Mouse (Mus musculus) MEL (cell line): ENCODE data around the gene Dhcr24. TPM values are rescaled to one million over a fixed set of nuclear protein-coding genes. Genes with fewer than 3 reads are reported as not detected.

ENCODE experiments used
- DNase-seq: peaks from one replicate; pipeline ENCODE4 v3.0.0; 2011; ENCODE audit warnings: low read depth, low spot score
- H3K27ac ChIP-seq: 2 replicates; pipeline ENCODE4 v1.5.1; 2012; ENCODE audit warnings: low read depth, mild to moderate bottlenecking, control low read depth, low read length, moderate library complexity; ENCODE audit not compliant: control insufficient read depth
- H3K27me3 ChIP-seq, 2 experiments: fragments of 150-350 bp in 1 of 2; sonication (generic) in 1 of 2; 2 replicates each; pipeline ENCODE4 v1.6.1; 2012; ENCODE audit warnings: low read length in 2 of 2, mild to moderate bottlenecking in 2 of 2, improper control_type of control experiment in 1 of 2, moderate library complexity in 1 of 2; ENCODE audit not compliant: insufficient read depth in 2 of 2, control insufficient read depth in 1 of 2
- H3K36me3 ChIP-seq, 2 experiments: 2 replicates each; pipeline ENCODE4 v1.6.1; 2012 to 2014; ENCODE audit warnings: low read length in 2 of 2, improper control_type of control experiment in 1 of 2, inconsistent platforms in 1 of 2, mild to moderate bottlenecking in 1 of 2; ENCODE audit not compliant: insufficient read depth in 2 of 2, control insufficient read depth in 1 of 2
- H3K4me1 ChIP-seq, 2 experiments: fragments of 150-350 bp in 1 of 2; sonication (generic) in 1 of 2; 2 replicates each; pipeline ENCODE4 v1.6.1; 2012; ENCODE audit warnings: low read length in 2 of 2, improper control_type of control experiment in 1 of 2, mild to moderate bottlenecking in 1 of 2; ENCODE audit not compliant: insufficient read depth in 2 of 2, control insufficient read depth in 1 of 2
- H3K4me3 ChIP-seq, 2 experiments: fragments of 150-350 bp in 1 of 2; sonication (generic) in 1 of 2; 2 replicates each; pipeline ENCODE4 v1.5.1; 2012; ENCODE audit warnings: low read depth in 2 of 2, low read length in 2 of 2, mild to moderate bottlenecking in 2 of 2, moderate library complexity in 2 of 2, control low read depth in 1 of 2, improper control_type of control experiment in 1 of 2; ENCODE audit not compliant: control insufficient read depth in 1 of 2, insufficient read depth in 1 of 2
- H3K79me2 ChIP-seq: 2 replicates; pipeline ENCODE4 v1.6.1; 2012; ENCODE audit warnings: mild to moderate bottlenecking, low read length, moderate library complexity; ENCODE audit not compliant: control insufficient read depth, poor library complexity, insufficient read depth
- H3K9ac ChIP-seq: 2 replicates; pipeline ENCODE4 v1.6.1; 2012; ENCODE audit warnings: low read depth, mild to moderate bottlenecking, control low read depth, low read length, moderate library complexity; ENCODE audit not compliant: control insufficient read depth, poor library complexity, severe bottlenecking
- H3K9me3 ChIP-seq: fragments of 150-350 bp; sonication (generic); replicated peaks from 2 replicates; pipeline ENCODE4 v1.6.1; 2012; ENCODE audit warnings: mild to moderate bottlenecking, low read length, improper control_type of control experiment, moderate library complexity; ENCODE audit not compliant: insufficient read depth
- CHD1 ChIP-seq: IDR thresholded peaks from 2 replicates; pipeline ENCODE4 v1.6.1; 2012; ENCODE audit warnings: low read depth, mild to moderate bottlenecking, inconsistent platforms, low read length, improper control_type of control experiment
- CHD2 ChIP-seq: IDR thresholded peaks from 2 replicates; pipeline ENCODE4 v1.6.1; 2011; ENCODE audit warnings: low read length, improper control_type of control experiment
- CTCF ChIP-seq, 3 experiments: IDR thresholded peaks in 2 of 3; conservative IDR thresholded peaks in 1 of 3; 2 replicates each; pipeline ENCODE4 v1.5.1; 2011 to 2012; ENCODE audit warnings: low read length in 3 of 3, low read depth in 2 of 3, mild to moderate bottlenecking in 2 of 3, improper control_type of control experiment in 1 of 3, inconsistent platforms in 1 of 3, mixed read lengths in 1 of 3, moderate library complexity in 1 of 3; ENCODE audit not compliant: control insufficient read depth in 1 of 3, insufficient read depth in 1 of 3, poor library complexity in 1 of 3, severe bottlenecking in 1 of 3
- ELF1 ChIP-seq: IDR thresholded peaks from 2 replicates; pipeline ENCODE4 v1.6.1; 2014; ENCODE audit warnings: low read depth, mild to moderate bottlenecking, inconsistent platforms, low read length, improper control_type of control experiment, moderate library complexity
- EP300 ChIP-seq, 2 experiments: IDR thresholded peaks; 2 replicates each; pipeline ENCODE4 v1.6.1; 2011; ENCODE audit warnings: improper control_type of control experiment in 2 of 2, low read length in 2 of 2, low read depth in 1 of 2, mild to moderate bottlenecking in 1 of 2
- GATA1 ChIP-seq: IDR thresholded peaks from 2 replicates; pipeline ENCODE4 v1.6.1; 2011; ENCODE audit warnings: low read depth, low read length, improper control_type of control experiment
- HCFC1 ChIP-seq: IDR thresholded peaks from 2 replicates; pipeline ENCODE4 v1.6.1; 2012; ENCODE audit warnings: low read depth, mild to moderate bottlenecking, inconsistent platforms, low read length, improper control_type of control experiment, moderate library complexity
- JUND ChIP-seq: IDR thresholded peaks from 2 replicates; pipeline ENCODE4 v1.6.1; 2011; ENCODE audit warnings: low read depth, mild to moderate bottlenecking, improper control_type of control experiment, low read length
- KAT2A ChIP-seq: conservative IDR thresholded peaks from 2 replicates; pipeline ENCODE4 v1.6.1; 2012; ENCODE audit warnings: low read depth, low read length, improper control_type of control experiment, inconsistent platforms
- MAZ ChIP-seq: IDR thresholded peaks from 2 replicates; pipeline ENCODE4 v1.6.1; 2012; ENCODE audit warnings: low read depth, mild to moderate bottlenecking, inconsistent platforms, low read length, improper control_type of control experiment
- MEF2A ChIP-seq: IDR thresholded peaks from 2 replicates; pipeline ENCODE4 v1.6.1; 2014; ENCODE audit warnings: low read depth, mild to moderate bottlenecking, inconsistent platforms, low read length, improper control_type of control experiment; ENCODE audit not compliant: poor library complexity, insufficient replicate concordance, severe bottlenecking; ENCODE audit errors: extremely low read depth
- MXI1 ChIP-seq: IDR thresholded peaks from 2 replicates; pipeline ENCODE4 v1.6.1; 2011; ENCODE audit warnings: mild to moderate bottlenecking, low read depth, low read length, improper control_type of control experiment
- MYB ChIP-seq: IDR thresholded peaks from 2 replicates; pipeline ENCODE4 v1.6.1; 2011; ENCODE audit warnings: mild to moderate bottlenecking, low read depth, low read length, improper control_type of control experiment
- NELFE ChIP-seq: IDR thresholded peaks from 2 replicates; pipeline ENCODE4 v1.6.1; 2011; ENCODE audit warnings: low read depth, low read length, improper control_type of control experiment
- POLR2A ChIP-seq, 2 experiments: IDR thresholded peaks; 2 replicates each; pipeline ENCODE4 v1.6.1; 2011 to 2012; ENCODE audit warnings: low read length in 2 of 2, mild to moderate bottlenecking in 2 of 2, control low read depth in 1 of 2, improper control_type of control experiment in 1 of 2, low read depth in 1 of 2, moderate library complexity in 1 of 2; ENCODE audit not compliant: control insufficient read depth in 1 of 2, insufficient read depth in 1 of 2, poor library complexity in 1 of 2
- POLR2AphosphoS2 ChIP-seq: IDR thresholded peaks from 2 replicates; pipeline ENCODE4 v1.6.1; 2011; ENCODE audit warnings: low read length, improper control_type of control experiment
- POLR2AphosphoS5 ChIP-seq: IDR thresholded peaks from 2 replicates; pipeline ENCODE4 v1.6.1; 2012; ENCODE audit warnings: low read depth, borderline replicate concordance, mild to moderate bottlenecking, inconsistent platforms, low read length, moderate library complexity, mixed read lengths
- RAD21 ChIP-seq: IDR thresholded peaks from 2 replicates; pipeline ENCODE4 v1.6.1; 2011; ENCODE audit warnings: mild to moderate bottlenecking, low read depth, low read length, improper control_type of control experiment
- RCOR1 ChIP-seq: IDR thresholded peaks from 2 replicates; pipeline ENCODE4 v1.6.1; 2012; ENCODE audit warnings: low read depth, mild to moderate bottlenecking, inconsistent platforms, low read length, improper control_type of control experiment
- SIN3A ChIP-seq: IDR thresholded peaks from 2 replicates; pipeline ENCODE4 v1.6.1; 2012; ENCODE audit warnings: low read length, improper control_type of control experiment, inconsistent platforms
- SMC3 ChIP-seq: IDR thresholded peaks from 2 replicates; pipeline ENCODE4 v1.6.1; 2011; ENCODE audit warnings: low read depth, low read length, improper control_type of control experiment
- TCF12 ChIP-seq: IDR thresholded peaks from 2 replicates; pipeline ENCODE4 v1.6.1; 2014; ENCODE audit warnings: low read depth, mild to moderate bottlenecking, inconsistent platforms, low read length, improper control_type of control experiment, moderate library complexity
- UBTF ChIP-seq: IDR thresholded peaks from 2 replicates; pipeline ENCODE4 v1.6.1; 2012; ENCODE audit warnings: low read depth, mild to moderate bottlenecking, inconsistent platforms, low read length, improper control_type of control experiment, moderate library complexity, borderline replicate concordance; ENCODE audit not compliant: insufficient read depth
- USF2 ChIP-seq, 2 experiments: IDR thresholded peaks; 2 replicates each; pipeline ENCODE4 v1.6.1; 2011 to 2012; ENCODE audit warnings: improper control_type of control experiment in 2 of 2, low read length in 2 of 2, borderline replicate concordance in 1 of 2, inconsistent platforms in 1 of 2, low read depth in 1 of 2, mild to moderate bottlenecking in 1 of 2; ENCODE audit not compliant: insufficient read depth in 1 of 2
- ZKSCAN1 ChIP-seq: IDR thresholded peaks from 2 replicates; pipeline ENCODE4 v1.6.1; 2012; ENCODE audit warnings: low read depth, mild to moderate bottlenecking, inconsistent platforms, low read length, improper control_type of control experiment, moderate library complexity
- ZMIZ1 ChIP-seq: IDR thresholded peaks from 2 replicates; pipeline ENCODE4 v1.6.1; 2012; ENCODE audit warnings: low read depth, mild to moderate bottlenecking, inconsistent platforms, low read length, improper control_type of control experiment, moderate library complexity
- ZNF384 ChIP-seq: IDR thresholded peaks from 2 replicates; pipeline ENCODE4 v1.6.1; 2012; ENCODE audit warnings: low read depth, mild to moderate bottlenecking, inconsistent platforms, low read length, improper control_type of control experiment
- polyA plus RNA-seq, 2 experiments: library from polyadenylated mRNA; stranded (reverse) in 1 of 2; unstranded in 1 of 2; fragments of >175 nt in 1 of 2; fragments of >200 nt in 1 of 2; gene quantifications; 2 replicates each; pipeline versions ENCODE4 v1.2.1 to v1.2.4; 2012; ENCODE audit warnings: low replicate concordance in 2 of 2, low read depth in 1 of 2; ENCODE audit not compliant: insufficient read length in 2 of 2, insufficient read depth in 1 of 2, missing spikeins in 1 of 2
- total RNA-seq: library from RNA; depleted of rRNA; stranded (reverse); fragments of 300-350 nt; gene quantifications from 2 replicates; pipeline ENCODE4 v1.2.3, GENCODE M21; 2012

Dhcr24 gene
- total and polyA plus RNA-seq, 3 experiments: 39.2 to 63.0 TPM; not detected in 1

DNA sequence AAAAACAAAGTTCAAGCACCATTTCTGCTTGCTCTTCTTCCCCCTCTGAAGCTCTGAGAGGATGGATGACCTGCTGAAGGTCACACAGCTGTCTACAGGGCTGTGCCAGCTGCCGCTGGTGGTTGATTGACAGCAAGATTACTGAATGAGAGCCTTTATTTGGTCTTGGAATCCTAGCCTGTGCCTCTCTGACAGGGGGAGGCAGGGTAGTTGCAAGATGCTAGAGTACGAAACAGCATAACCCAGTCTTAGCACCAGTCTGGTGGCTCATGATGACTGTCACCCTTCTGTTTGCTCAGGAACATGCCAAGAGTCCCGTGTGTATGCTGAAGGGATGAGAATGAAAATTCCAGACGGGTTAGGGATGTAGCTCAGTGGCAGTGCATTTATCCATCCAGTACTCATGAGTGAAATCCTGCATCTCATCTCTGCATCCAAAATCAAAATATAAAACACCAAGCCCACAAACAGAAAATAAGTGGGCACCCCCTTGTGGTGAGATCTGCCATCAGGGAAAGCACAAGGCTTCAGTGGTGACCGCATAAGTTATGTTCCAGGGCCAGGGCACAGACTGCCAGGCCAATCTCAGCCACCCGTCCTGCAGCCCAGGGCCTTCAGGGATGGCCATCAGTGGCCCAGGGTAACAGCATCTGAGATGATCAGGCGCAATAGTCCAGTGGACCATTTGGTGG is 32.8 kb upstream of the Dhcr24 start:
- no peak overlapping the region for H3K9ac ChIP-seq
- H3K4me1 ChIP-seq: peaks cover 0 to 9% of the 10 kb centered on the region in 2 experiments; a peak in 2 of 4 replicates
- no peaks in the 10 kb centered on the region for H3K79me2 ChIP-seq
- H3K36me3 ChIP-seq: no peaks in the 10 kb centered on the region; a peak in 1 of 4 replicates
- no peaks in the 10 kb centered on the region for H3K27me3 ChIP-seq
- peak; percentile 29 for DNase-seq
- H3K27ac ChIP-seq: no peak overlapping the region
- no peak overlapping the region for H3K4me3 ChIP-seq
- no peaks in the 10 kb centered on the region for H3K9me3 ChIP-seq
- TF ChIP-seq MAZ (no peak), RAD21 (no peak), SMC3 (peak; percentile 35), RCOR1 (no peak), CTCF (IDR thresholded peaks at IDR 0.05 in 2 of 3, conservative IDR thresholded peaks at IDR 0.05 in 1 of 3; ENCODE audit: control insufficient read depth in 1 of 3, insufficient read depth in 1 of 3, low read depth in 2 of 3, low read length in 3 of 3, poor library complexity in 1 of 3, severe bottlenecking in 1 of 3) (peak in 2 of 3 experiments; percentile 41 to 49; a peak in 4 of 6 replicates), MXI1 (no peak), POLR2AphosphoS2 (no peak), ZMIZ1 (no peak)

DNA sequence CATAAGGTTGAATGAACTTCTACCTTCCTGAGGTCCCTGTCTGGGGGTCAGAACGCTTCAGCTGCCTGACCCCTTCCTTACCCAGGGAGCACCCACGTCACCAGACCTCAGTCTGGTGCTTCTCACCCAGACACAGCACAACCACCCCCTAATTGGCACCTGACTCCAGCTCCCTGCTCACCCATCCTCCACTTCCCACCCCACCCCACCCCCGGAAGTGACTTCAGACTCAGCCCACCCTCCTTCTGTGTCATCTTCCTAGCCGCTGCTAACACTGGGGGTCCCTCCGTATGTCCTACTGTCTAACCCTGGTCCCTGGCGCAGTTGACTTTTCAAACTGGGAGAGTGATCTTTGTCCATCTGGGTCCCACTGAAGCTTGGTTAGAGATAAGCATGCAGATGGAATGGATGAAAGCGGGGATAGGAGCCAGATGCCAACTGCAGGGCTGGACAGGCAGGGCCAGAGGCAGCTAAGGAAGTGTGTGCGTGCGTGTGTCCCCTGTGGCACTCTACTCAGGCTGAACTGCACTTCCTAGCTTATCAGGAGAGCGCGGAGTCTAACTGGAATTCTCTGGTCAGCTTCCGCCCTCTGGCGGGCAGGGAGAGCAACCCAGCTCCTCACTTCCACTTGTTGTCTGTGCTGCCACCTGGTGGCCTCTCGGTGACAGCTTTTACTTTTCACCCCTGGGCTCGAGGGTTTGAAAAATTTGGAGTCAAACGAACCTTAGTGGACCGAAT is 31.3 kb upstream of the Dhcr24 start:
- Histone ChIP-seq H3K4me1 (peaks cover 0 to 12% of the 10 kb centered on the region in 2 experiments; a peak in 3 of 4 replicates), H3K9me3 (no peaks in the 10 kb centered on the region), H3K36me3 (no peaks in the 10 kb centered on the region; a peak in 1 of 4 replicates), H3K27me3 (0 out of 4 replicates have a peak, but pooled peaks cover 0 to 2% of the 10 kb centered on the region in 2 experiments), H3K9ac (peak overlapping the region; percentile 69), H3K79me2 (no peaks in the 10 kb centered on the region), H3K4me3 (peak overlapping the region; percentile 45 to 54; a peak in 3 of 4 replicates), H3K27ac (peak overlapping the region; percentile 15)
- peak; percentile 94 for DNase-seq
- TF ChIP-seq UBTF: no peak
- no peak for TF ChIP-seq KAT2A
- TF ChIP-seq MAZ: no peak
- peak; percentile 93 for TF ChIP-seq SMC3
- TF ChIP-seq EP300 (IDR thresholded peaks at IDR 0.05; ENCODE audit: low read depth in 1 of 2, low read length in 2 of 2): no peak
- peak in 1 of 2 experiments; percentile 51; a peak in 1 of 4 replicates for TF ChIP-seq POLR2A (IDR thresholded peaks at IDR 0.05; ENCODE audit: control insufficient read depth in 1 of 2, insufficient read depth in 1 of 2, low read depth in 1 of 2, low read length in 2 of 2, poor library complexity in 1 of 2)
- TF ChIP-seq ZKSCAN1: no peak
- TF ChIP-seq GATA1: peak; percentile 72
- TF ChIP-seq ZNF384: no peak
- no peak for TF ChIP-seq CHD1
- TF ChIP-seq CTCF (IDR thresholded peaks at IDR 0.05 in 2 of 3, conservative IDR thresholded peaks at IDR 0.05 in 1 of 3; ENCODE audit: control insufficient read depth in 1 of 3, insufficient read depth in 1 of 3, low read depth in 2 of 3, low read length in 3 of 3, poor library complexity in 1 of 3, severe bottlenecking in 1 of 3): peak; percentile 96 to 100 (median 100)
- peak; percentile 91 for TF ChIP-seq RAD21
- TF ChIP-seq POLR2AphosphoS5: no peak
- peak; percentile 22; the same call in 1 of the 2 replicates for TF ChIP-seq NELFE
- no peak for TF ChIP-seq USF2 (IDR thresholded peaks at IDR 0.05; ENCODE audit: borderline replicate concordance in 1 of 2, insufficient read depth in 1 of 2, low read depth in 1 of 2, low read length in 2 of 2)
- TF ChIP-seq CHD2: no peak
- TF ChIP-seq ELF1: no peak
- TF ChIP-seq ZMIZ1: no peak
- TF ChIP-seq MEF2A: no peak
- no peak for TF ChIP-seq JUND
- no peak; the same call in 1 of the 2 replicates for TF ChIP-seq SIN3A
- TF ChIP-seq HCFC1: peak; percentile 35; the same call in 1 of the 2 replicates
- TF ChIP-seq TCF12: no peak
- TF ChIP-seq MYB: no peak
